Mouse (Mus musculus): Measurements from ENCODE around the gene Mrpl42. TPM values are rescaled to one million over a fixed set of nuclear protein-coding genes. Genes with fewer than 3 reads are reported as not detected.

The Mrpl42 gene
- polyA plus RNA-seq, 1 experiment from 2014 or later = 295 TPM

DNA sequence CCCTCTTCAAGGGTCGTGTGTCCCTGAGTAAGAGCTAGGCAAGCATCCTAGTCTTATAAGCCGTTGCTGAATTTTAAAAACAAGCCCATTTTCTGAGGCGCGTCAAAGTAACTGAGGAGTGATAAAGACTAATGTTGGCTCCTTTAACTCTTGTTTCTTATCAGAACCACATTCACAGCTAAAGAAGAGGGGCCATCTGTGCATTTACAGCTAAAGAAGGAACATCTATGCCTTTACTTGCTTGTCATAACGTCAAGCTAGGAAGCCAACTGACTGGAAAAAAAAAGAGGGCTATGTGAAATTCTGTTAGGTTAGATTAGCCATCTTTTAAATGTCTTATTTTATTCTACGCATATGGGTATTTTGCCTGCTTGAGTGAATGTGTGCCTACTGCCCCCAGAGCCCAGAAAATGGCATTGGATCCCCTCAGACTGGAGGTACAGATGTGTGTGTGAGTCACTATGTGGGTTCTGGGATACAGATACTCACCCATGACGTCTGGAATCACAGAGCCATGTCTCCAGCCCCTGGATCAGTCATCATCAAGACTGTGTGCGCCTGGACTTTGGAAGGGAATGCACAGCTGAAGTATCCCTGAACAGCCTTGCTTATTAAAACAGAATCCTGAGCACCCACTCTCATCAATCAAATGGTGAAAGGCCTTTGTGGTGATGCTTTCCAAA is 44.2 kb downstream of the Mrpl42 start:
- Histone ChIP-seq H3K4me3 (ENCODE audit: low read depth, low read length) (no peak overlapping the region), H3K27ac (ENCODE audit: low read depth, low read length) (no peak overlapping the region), H3K4me2 (ENCODE audit: low read depth) (no peak overlapping the region), H3K9me3 (ENCODE audit: control insufficient read depth, low read length) (no peaks in the 10 kb centered on the region), H3K4me1 (ENCODE audit: control insufficient read depth, insufficient read depth, low read length) (no peaks in the 10 kb centered on the region), H3K9ac (ENCODE audit: low read length) (no peak overlapping the region), H3K36me3 (ENCODE audit: control insufficient read depth, insufficient read depth, low read length) (no peaks in the 10 kb centered on the region), H3K27me3 (ENCODE audit: control insufficient read depth, insufficient read depth, low read length) (no peaks in the 10 kb centered on the region)
- WGBS = 87% methylated on average over 8 of the region's 8 CpGs
- no peak for DNase-seq (ENCODE audit: low spot score)
- no peak for ATAC-seq (ENCODE audit: insufficient read depth, low FRiP score, low TSS enrichment)

DNA sequence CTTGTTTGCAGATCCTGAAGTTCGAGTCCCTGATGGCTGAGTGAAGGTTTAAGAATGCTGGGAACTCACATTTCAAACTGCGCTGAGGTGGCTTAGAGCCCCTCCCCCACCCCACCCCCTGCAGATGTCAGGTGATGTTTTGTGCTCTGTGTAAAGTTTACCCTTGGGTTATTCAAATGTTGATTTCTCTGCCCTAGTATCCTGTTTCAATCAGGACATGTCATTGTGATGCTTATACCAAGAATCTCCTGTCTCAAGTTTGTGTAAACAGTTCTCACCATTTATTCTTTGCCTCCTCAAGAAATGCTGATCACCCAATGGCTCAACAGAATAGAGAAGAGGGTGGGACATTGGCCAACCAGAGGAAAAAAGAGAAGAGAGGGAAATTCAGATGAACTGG is 45.6 kb downstream of the Mrpl42 start:
- H3K36me3 ChIP-seq (ENCODE audit: control insufficient read depth, insufficient read depth, low read length) = no peaks in the 10 kb centered on the region
- H3K4me1 ChIP-seq (ENCODE audit: control insufficient read depth, insufficient read depth, low read length) = no peaks in the 10 kb centered on the region
- no peak overlapping the region for H3K4me2 ChIP-seq (ENCODE audit: low read depth)
- ATAC-seq (ENCODE audit: insufficient read depth, low FRiP score, low TSS enrichment) (no peak), DNase-seq (ENCODE audit: low spot score) (no peak)
- H3K9ac ChIP-seq (ENCODE audit: low read length) = no peak overlapping the region
- 74% methylated on average over 2 of the region's 2 CpGs for WGBS
- no peaks in the 10 kb centered on the region for H3K27me3 ChIP-seq (ENCODE audit: control insufficient read depth, insufficient read depth, low read length)
- no peak overlapping the region for H3K4me3 ChIP-seq (ENCODE audit: low read depth, low read length)
- no peak overlapping the region for H3K27ac ChIP-seq (ENCODE audit: low read depth, low read length)
- no peaks in the 10 kb centered on the region for H3K9me3 ChIP-seq (ENCODE audit: control insufficient read depth, low read length)

DNA sequence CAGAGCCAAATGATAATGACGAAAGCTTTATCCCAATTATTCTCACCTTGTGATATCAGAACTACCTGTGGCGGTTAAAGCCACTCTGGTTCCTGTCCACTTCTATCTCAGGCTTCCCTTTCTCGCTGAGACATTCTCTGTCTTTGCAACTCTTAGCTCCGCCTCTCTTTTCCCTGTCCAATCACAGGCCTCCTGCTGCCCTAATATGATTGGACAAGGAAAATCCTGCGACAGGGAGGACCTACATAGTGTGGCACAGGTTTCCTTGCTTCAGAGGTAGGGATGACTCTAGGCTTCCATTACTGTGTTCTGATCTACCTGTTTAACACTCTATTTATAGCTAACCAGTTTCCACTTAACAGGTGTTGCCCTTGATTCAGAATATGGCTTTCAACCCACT is 48.5 kb downstream of the Mrpl42 start:
- H3K4me3 ChIP-seq (ENCODE audit: low read depth, low read length) = no peak overlapping the region
- no peak overlapping the region for H3K4me2 ChIP-seq (ENCODE audit: low read depth)
- ATAC-seq (ENCODE audit: insufficient read depth, low FRiP score, low TSS enrichment) (no peak), DNase-seq (ENCODE audit: low spot score) (no peak)
- no peak overlapping the region for H3K27ac ChIP-seq (ENCODE audit: low read depth, low read length)
- 89% methylated on average over 5 of the region's 5 CpGs for WGBS
- H3K9me3 ChIP-seq (ENCODE audit: control insufficient read depth, low read length) = no peaks in the 10 kb centered on the region
- H3K36me3 ChIP-seq (ENCODE audit: control insufficient read depth, insufficient read depth, low read length) = no peaks in the 10 kb centered on the region
- no peaks in the 10 kb centered on the region for H3K4me1 ChIP-seq (ENCODE audit: control insufficient read depth, insufficient read depth, low read length)
- no peaks in the 10 kb centered on the region for H3K27me3 ChIP-seq (ENCODE audit: control insufficient read depth, insufficient read depth, low read length)
- no peak overlapping the region for H3K9ac ChIP-seq (ENCODE audit: low read length)

DNA sequence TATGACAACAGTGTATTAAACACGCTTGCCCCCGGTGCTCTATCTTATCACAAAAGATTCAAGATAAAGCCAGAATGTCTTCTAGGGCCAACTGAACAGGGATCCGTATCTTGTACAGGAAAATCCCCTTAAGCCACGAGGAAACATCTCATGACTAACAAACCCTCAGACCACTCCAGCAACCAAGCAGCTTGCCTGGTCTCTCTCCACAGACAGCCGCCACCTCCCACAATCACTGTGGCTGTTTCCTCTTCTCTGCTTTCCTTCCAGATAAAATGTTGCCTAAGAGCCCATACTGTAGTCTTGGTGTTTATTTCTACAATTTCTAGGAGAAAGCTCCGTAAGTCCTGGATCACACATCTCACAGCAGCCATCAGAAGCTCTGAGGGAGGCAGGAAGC is 52.7 kb downstream of the Mrpl42 start:
- ATAC-seq (ENCODE audit: insufficient read depth, low FRiP score, low TSS enrichment) (no peak), DNase-seq (ENCODE audit: low spot score) (no peak)
- no peak overlapping the region for H3K27ac ChIP-seq (ENCODE audit: low read depth, low read length)
- 92% methylated on average over 6 of the region's 6 CpGs for WGBS
- H3K4me2 ChIP-seq (ENCODE audit: low read depth) = no peak overlapping the region
- no peak overlapping the region for H3K4me3 ChIP-seq (ENCODE audit: low read depth, low read length)
- H3K4me1 ChIP-seq (ENCODE audit: control insufficient read depth, insufficient read depth, low read length) = no peaks in the 10 kb centered on the region
- H3K27me3 ChIP-seq (ENCODE audit: control insufficient read depth, insufficient read depth, low read length) = no peaks in the 10 kb centered on the region
- no peaks in the 10 kb centered on the region for H3K36me3 ChIP-seq (ENCODE audit: control insufficient read depth, insufficient read depth, low read length)
- no peaks in the 10 kb centered on the region for H3K9me3 ChIP-seq (ENCODE audit: control insufficient read depth, low read length)
- H3K9ac ChIP-seq (ENCODE audit: low read length) = no peak overlapping the region

DNA sequence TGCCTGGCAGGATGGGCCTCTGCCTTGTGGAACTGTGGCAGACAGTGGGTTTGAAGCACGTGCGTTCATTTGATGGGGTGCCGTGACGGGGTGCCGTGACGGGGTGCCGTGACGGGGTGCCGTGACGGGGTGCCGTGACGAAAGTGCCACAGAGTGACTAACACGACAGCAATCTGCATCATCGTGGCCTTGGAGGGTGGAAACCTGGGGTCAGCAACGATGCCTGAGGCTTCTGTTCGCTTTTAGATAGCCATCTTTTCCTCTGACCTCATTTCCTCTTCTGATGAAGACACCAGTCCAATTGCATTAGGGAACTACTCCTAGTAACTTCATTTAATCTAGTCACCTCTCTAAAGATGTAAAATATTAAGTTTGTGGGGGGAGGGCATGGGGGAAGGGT is 53.8 kb downstream of the Mrpl42 start:
- H3K9me3 ChIP-seq (ENCODE audit: control insufficient read depth, low read length) = no peaks in the 10 kb centered on the region
- H3K27ac ChIP-seq (ENCODE audit: low read depth, low read length) = no peak overlapping the region
- no peak overlapping the region for H3K4me2 ChIP-seq (ENCODE audit: low read depth)
- no peak overlapping the region for H3K4me3 ChIP-seq (ENCODE audit: low read depth, low read length)
- ATAC-seq (ENCODE audit: insufficient read depth, low FRiP score, low TSS enrichment) (no peak), DNase-seq (ENCODE audit: low spot score) (no peak)
- WGBS = 97% methylated on average over 16 of the region's 16 CpGs
- no peaks in the 10 kb centered on the region for H3K27me3 ChIP-seq (ENCODE audit: control insufficient read depth, insufficient read depth, low read length)
- H3K4me1 ChIP-seq (ENCODE audit: control insufficient read depth, insufficient read depth, low read length) = no peaks in the 10 kb centered on the region
- H3K36me3 ChIP-seq (ENCODE audit: control insufficient read depth, insufficient read depth, low read length) = no peaks in the 10 kb centered on the region
- H3K9ac ChIP-seq (ENCODE audit: low read length) = no peak overlapping the region

DNA sequence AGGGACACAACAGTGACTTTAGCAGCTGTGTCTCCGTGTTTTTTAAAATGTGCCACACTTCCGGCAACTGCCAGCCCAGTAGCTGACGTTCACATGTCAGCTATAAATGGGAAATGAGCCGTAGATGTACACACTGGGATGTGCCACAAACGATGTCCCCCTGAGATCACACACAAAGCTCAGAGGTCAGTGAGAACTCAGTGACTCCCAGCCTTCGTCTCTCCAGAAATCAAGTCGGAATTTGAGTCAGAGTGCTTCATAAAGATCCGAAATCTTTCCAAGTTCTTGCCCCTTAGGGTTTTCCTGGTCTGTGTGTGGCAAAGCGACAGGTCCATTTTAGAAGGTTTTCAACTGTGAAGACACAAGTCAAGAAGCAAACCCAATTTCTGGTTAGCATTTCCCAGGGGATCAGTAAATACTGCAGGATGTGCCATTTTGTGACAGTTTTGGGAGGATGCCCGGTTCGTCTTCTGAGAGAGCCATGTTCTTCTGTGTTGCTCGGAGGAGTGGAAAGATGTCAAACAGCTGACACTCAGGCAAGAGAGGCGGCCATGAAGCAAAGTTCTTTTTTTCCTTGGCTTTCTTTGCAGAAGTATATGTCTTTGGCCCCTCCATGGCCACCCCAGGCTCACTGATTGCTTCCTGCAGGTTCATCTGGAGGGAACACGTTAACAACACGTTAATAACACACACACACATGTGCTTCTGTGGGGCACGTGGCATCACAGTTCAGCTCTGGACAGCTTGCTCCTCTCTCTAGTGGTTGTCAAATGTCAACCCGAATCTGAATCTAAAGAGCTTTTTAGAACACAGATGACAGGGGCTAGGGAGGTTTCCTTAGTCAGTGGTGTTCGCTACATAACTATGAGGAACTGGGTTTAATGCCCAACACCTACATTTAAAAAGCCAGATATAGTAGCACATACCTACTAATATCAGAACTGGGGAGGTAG is 56.4 kb downstream of the Mrpl42 start:
- Histone ChIP-seq H3K4me2 (ENCODE audit: low read depth) (no peak overlapping the region), H3K9ac (ENCODE audit: low read length) (no peak overlapping the region), H3K27me3 (ENCODE audit: control insufficient read depth, insufficient read depth, low read length) (no peaks in the 10 kb centered on the region), H3K9me3 (ENCODE audit: control insufficient read depth, low read length) (no peaks in the 10 kb centered on the region), H3K4me1 (ENCODE audit: control insufficient read depth, insufficient read depth, low read length) (no peaks in the 10 kb centered on the region), H3K36me3 (ENCODE audit: control insufficient read depth, insufficient read depth, low read length) (no peaks in the 10 kb centered on the region), H3K4me3 (ENCODE audit: low read depth, low read length) (no peak overlapping the region), H3K27ac (ENCODE audit: low read depth, low read length) (no peak overlapping the region)
- ATAC-seq (ENCODE audit: insufficient read depth, low FRiP score, low TSS enrichment) (no peak), DNase-seq (ENCODE audit: low spot score) (no peak)
- WGBS = 84% methylated on average over 18 of the region's 18 CpGs

DNA sequence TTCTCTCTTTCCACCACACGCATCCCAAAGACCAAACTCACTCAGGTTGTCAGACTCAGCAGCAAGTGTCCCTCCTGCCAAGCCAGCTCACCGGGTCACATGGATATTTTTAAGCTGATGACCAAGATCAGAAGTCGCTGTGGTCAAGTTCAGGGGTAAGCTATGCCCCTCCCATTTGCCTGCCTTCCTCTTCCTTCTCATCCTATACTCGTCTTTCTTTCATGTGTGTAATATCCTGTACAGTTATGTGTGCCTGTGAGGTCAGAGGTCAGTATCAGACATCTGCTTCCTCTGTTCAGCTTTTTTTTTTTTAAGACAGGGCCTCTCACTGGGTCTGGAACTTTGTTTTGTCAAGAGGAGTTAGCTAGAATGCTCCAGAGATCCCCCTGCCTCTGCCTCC is 59.4 kb downstream of the Mrpl42 start:
- Histone ChIP-seq H3K27ac (ENCODE audit: low read depth, low read length) (no peak overlapping the region), H3K27me3 (ENCODE audit: control insufficient read depth, insufficient read depth, low read length) (no peaks in the 10 kb centered on the region), H3K4me1 (ENCODE audit: control insufficient read depth, insufficient read depth, low read length) (no peaks in the 10 kb centered on the region), H3K9ac (ENCODE audit: low read length) (no peak overlapping the region), H3K4me2 (ENCODE audit: low read depth) (no peak overlapping the region), H3K4me3 (ENCODE audit: low read depth, low read length) (no peak overlapping the region), H3K9me3 (ENCODE audit: control insufficient read depth, low read length) (no peaks in the 10 kb centered on the region), H3K36me3 (ENCODE audit: control insufficient read depth, insufficient read depth, low read length) (no peaks in the 10 kb centered on the region)
- ATAC-seq (ENCODE audit: insufficient read depth, low FRiP score, low TSS enrichment) (no peak), DNase-seq (ENCODE audit: low spot score) (no peak)
- 73% methylated on average over 4 of the region's 4 CpGs for WGBS

DNA sequence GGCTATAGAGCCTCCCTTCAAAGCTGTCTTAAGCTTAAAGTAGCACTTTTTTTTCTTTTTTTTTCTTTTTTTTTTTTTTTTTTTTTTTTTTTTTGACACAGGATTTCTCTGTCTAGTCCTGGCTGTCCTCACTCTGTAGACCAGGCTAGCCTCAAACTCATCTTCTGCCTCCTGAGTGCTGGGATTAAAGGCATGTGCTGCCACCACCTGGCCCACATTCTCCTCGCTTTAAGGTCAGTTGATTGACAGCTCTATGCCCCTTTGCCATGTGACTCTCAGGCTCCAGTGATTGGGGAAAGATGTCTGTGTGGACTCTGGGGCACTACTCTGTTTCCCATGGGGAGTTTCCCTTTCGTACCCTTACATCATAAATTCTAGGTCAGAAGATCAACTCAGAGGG is 61.2 kb downstream of the Mrpl42 start:
- no peaks in the 10 kb centered on the region for H3K9me3 ChIP-seq (ENCODE audit: control insufficient read depth, low read length)
- ATAC-seq (ENCODE audit: insufficient read depth, low FRiP score, low TSS enrichment) (no peak), DNase-seq (ENCODE audit: low spot score) (no peak)
- H3K27me3 ChIP-seq (ENCODE audit: control insufficient read depth, insufficient read depth, low read length) = no peaks in the 10 kb centered on the region
- H3K36me3 ChIP-seq (ENCODE audit: control insufficient read depth, insufficient read depth, low read length) = no peaks in the 10 kb centered on the region
- no peak overlapping the region for H3K4me2 ChIP-seq (ENCODE audit: low read depth)
- H3K27ac ChIP-seq (ENCODE audit: low read depth, low read length) = no peak overlapping the region
- WGBS = 53% methylated on average over 2 of the region's 2 CpGs
- H3K4me1 ChIP-seq (ENCODE audit: control insufficient read depth, insufficient read depth, low read length) = no peaks in the 10 kb centered on the region
- H3K9ac ChIP-seq (ENCODE audit: low read length) = no peak overlapping the region
- no peak overlapping the region for H3K4me3 ChIP-seq (ENCODE audit: low read depth, low read length)
